Mouse (Mus musculus) liver, adult 2 months (tissue): ENCODE results near the gene Gtf3c2.
A peak's percentile ranks its signal among the peaks of the same experiment; 100 is the strongest.

Source experiments
- CTCF ChIP-seq: fragments of 200-500 bp; IDR thresholded peaks from 2 replicates; pipeline ENCODE4 v1.5.1; 2011; ENCODE audit warnings: low read depth, low read length, control low read depth
- POLR2A ChIP-seq: fragments of 200-500 bp; IDR thresholded peaks from 2 replicates; pipeline ENCODE4 v1.6.1; 2011; ENCODE audit warnings: low read length, control low read depth; ENCODE audit not compliant: insufficient read depth; ENCODE audit errors: extremely low read depth

DNA sequence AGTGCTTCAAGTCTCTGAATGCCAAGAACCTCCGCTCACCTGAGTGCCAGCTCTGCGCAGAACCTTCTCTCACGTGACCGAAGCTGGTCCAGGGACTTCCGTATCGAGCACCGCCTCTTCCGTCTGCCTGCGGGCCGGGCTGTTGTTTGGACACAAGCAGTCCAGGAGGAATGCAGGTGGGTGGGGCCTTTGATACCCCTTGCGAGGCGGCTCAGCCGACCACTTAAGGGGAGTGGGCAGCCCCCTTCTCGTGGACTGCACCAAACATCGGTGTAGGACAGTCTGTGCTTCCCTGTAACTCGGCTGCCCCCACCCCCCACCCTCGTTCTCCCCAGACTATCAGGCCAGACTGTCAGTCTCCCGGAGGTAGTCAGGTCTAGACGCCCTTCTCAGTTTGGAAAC, 25.8 kb downstream of the Gtf3c2 start, which contains the start of gene Mpv17:
- TF ChIP-seq POLR2A (peak; percentile 48; the same call in 1 of the 2 replicates), CTCF (no peak)
